12 mouse cellular contexts compared by ENCODE assay signal in genomic region chr6:128996054-128996767, GRCm38 (mm10). TPM values are rescaled to one million over a fixed set of nuclear protein-coding genes. Genes with fewer than 3 reads are reported as not detected.
DNase-seq lines count a peak whose midpoint lies in the region; ATAC-seq lines count a peak whose summit lies in the region.
"Had no signal": no experiment of that assay in that cellular context is flagged by ENCODE, and none has a peak within 500 bp of the region (broad histone marks: within the 10 kb centered on the region; RNA-seq: fewer than 3 reads in every experiment).

No protein-coding gene starts in this region.

- peaks cover 2% of the 10 kb centered on the region; the same call in 1 of the 2 replicates for H3K4me1 ChIP-seq in heart, embryonic 15.5 days (replicated peaks)
- no peaks in the 10 kb centered on the region for H3K4me1 ChIP-seq in intestine, embryonic 14.5 days (replicated peaks; ENCODE audit: control insufficient read depth, insufficient read depth, low read length)

- no peaks in the 10 kb centered on the region for H3K27me3 ChIP-seq in heart, embryonic 15.5 days
- no peaks in the 10 kb centered on the region for H3K27me3 ChIP-seq in intestine, embryonic 14.5 days (replicated peaks; ENCODE audit: control insufficient read depth, insufficient read depth, low read length)

- no peaks in the 10 kb centered on the region for H3K36me3 ChIP-seq in heart, embryonic 15.5 days
- H3K36me3 ChIP-seq in intestine, embryonic 14.5 days (ENCODE audit: control insufficient read depth, insufficient read depth, low read length) = no peaks in the 10 kb centered on the region

- no peaks in the 10 kb centered on the region for H3K9me3 ChIP-seq in heart, embryonic 15.5 days (replicated peaks)
- H3K9me3 ChIP-seq in intestine, embryonic 14.5 days (ENCODE audit: control insufficient read depth, low read length) = no peaks in the 10 kb centered on the region

- ATAC-seq in heart, embryonic 15.5 days (replicated peaks; ENCODE audit: insufficient number of reproducible peaks, insufficient read depth, low FRiP score, low read depth) = no peak; the same call in 1 of the 2 replicates
- ATAC-seq in intestine, embryonic 14.5 days (replicated peaks; ENCODE audit: low FRiP score, low TSS enrichment, low read depth) = peak; percentile 22; the same call in 1 of the 2 replicates
- ATAC-seq in megakaryocyte-erythroid progenitor cell, adult 5-6 weeks (replicated peaks; ENCODE audit: low FRiP score, low TSS enrichment, poor library complexity, severe bottlenecking) = peak; percentile 43
- ATAC-seq: CD4-positive, CD25-positive, alpha-beta regulatory T cell, adult 4 months had no signal

- no peak overlapping the region for H3K9ac ChIP-seq in heart, embryonic 15.5 days
- no peak overlapping the region for H3K9ac ChIP-seq in intestine, embryonic 14.5 days (ENCODE audit: low read length)

- H3K4me3 ChIP-seq in heart, embryonic 15.5 days = no peak overlapping the region
- no peak overlapping the region for H3K4me3 ChIP-seq in intestine, embryonic 14.5 days (ENCODE audit: low read depth, low read length)
- H3K4me3 ChIP-seq: erythroblast, embryonic 14.5 days had no signal

- peak overlapping the region; percentile 22 for H3K4me2 ChIP-seq in heart, embryonic 15.5 days
- peak overlapping the region; percentile 26 for H3K4me2 ChIP-seq in intestine, embryonic 14.5 days (ENCODE audit: low read length)

- WGBS in heart, embryonic 15.5 days = 57% methylated on average over 3 of the region's 3 CpGs
- 65% methylated on average over 3 of the region's 3 CpGs for WGBS in intestine, embryonic 14.5 days

- intact Hi-C loops in heart, postnatal 25 days (cut with DNase I) = no loop called here

- no peak overlapping the region for H3K27ac ChIP-seq in heart, embryonic 15.5 days
- peak overlapping the region; percentile 60; the same call in 1 of the 2 replicates for H3K27ac ChIP-seq in intestine, embryonic 14.5 days (ENCODE audit: low read depth)

- no peak for DNase-seq in heart, postnatal 25 days (ENCODE audit: low spot score)
- DNase-seq in ES-CJ7 (ENCODE audit: low read depth, low spot score) = peak; percentile 53
- DNase-seq in intestine, embryonic 14.5 days (ENCODE audit: low spot score) = no peak
- DNase-seq in cerebellum, postnatal 10 days = no peak
- no peak for DNase-seq in thymus, postnatal 25 days
- DNase-seq in ovary, postnatal 10 days (ENCODE audit: low spot score) = no peak
- DNase-seq: cerebellum, adult 2 months had no signal

RNA-seq across cellular contexts. Expression of gene Klrb1f, which starts 49.5 kb away (rescaled TPM):
- 0.14 and 0.15 TPM in 2 replicates for polyA plus RNA-seq in heart, embryonic 15.5 days (2015; fragmentation: Nextera tagmentation; extraction: Ambion mirVana)
- total RNA-seq in heart, postnatal 25 days (2021) = not detected
- 0.38 and 0.63 TPM in 2 replicates for polyA plus RNA-seq in intestine, embryonic 14.5 days (2014; fragmentation: Nextera tagmentation; extraction: Ambion mirVana)
- 0.96 TPM in 1 of 2 replicates, not detected in the other for total RNA-seq in megakaryocyte-erythroid progenitor cell, adult 5-6 weeks (2014; fragmentation: Nextera tagmentation)
- 1.6 and 3.3 TPM in 2 replicates for total RNA-seq in megakaryocyte-erythroid progenitor cell, adult 5-6 weeks (2017)
- total RNA-seq: gastrocnemius, postnatal 4 days had no signal
- polyA plus RNA-seq: cerebellum, adult 2 months; erythroblast, embryonic 14.5 days had no signal
